Mouse (Mus musculus) heart, adult 18-20 months (tissue): ENCODE measurements around the gene Traf3ip3. TPM values are rescaled to one million over a fixed set of nuclear protein-coding genes. Genes with fewer than 3 reads are reported as not detected.

Experiments used
- DNase-seq, 2 experiments: peaks; one replicate each; pipeline ENCODE4 v3.0.0; 2021 to 2022; ENCODE audit warnings: mixed read lengths in 1 of 2
- total RNA-seq, 2 experiments: library from RNA; stranded (reverse); gene quantifications; 2 replicates each; pipeline ENCODE4 v1.2.3; 2021

Traf3ip3 gene
- total RNA-seq, 2 experiments from 2014 or later, result 1.3 to 4.7 TPM

- no peak for DNase-seq
Measured at GRCm38 (mm10) chr1:193159613-193160012, 41.9 kb downstream of the Traf3ip3 start.

- DNase-seq, result no peak
Measured at GRCm38 (mm10) chr1:193159163-193159562, 42.3 kb downstream of the Traf3ip3 start.

GRCm38 (mm10) chr1:193157111-193157492 lies 44.4 kb downstream of the Traf3ip3 start:
- no peak for DNase-seq

- DNase-seq, result peak in 1 of 2 experiments; percentile 18
Measured at GRCm38 (mm10) chr1:193156316-193157110, 45.0 kb downstream of the Traf3ip3 start.

- no peak for DNase-seq
Measured at GRCm38 (mm10) chr1:193153561-193153960, 47.9 kb downstream of the Traf3ip3 start.

GRCm38 (mm10) chr1:193152872-193153271 lies 48.6 kb downstream of the Traf3ip3 start, which contains the start of gene Irf6:
Irf6 (plus strand) TSS chr1:193153111.
- peak; percentile 53 to 71 for DNase-seq

GRCm38 (mm10) chr1:193151134-193151533 lies 50.4 kb downstream of the Traf3ip3 start:
- DNase-seq, result no peak

- no peak for DNase-seq
Measured at GRCm38 (mm10) chr1:193149231-193149630, 52.3 kb downstream of the Traf3ip3 start.

GRCm38 (mm10) chr1:193146416-193146815 lies 55.1 kb downstream of the Traf3ip3 start:
- no peak for DNase-seq

GRCm38 (mm10) chr1:193145101-193145500 lies 56.4 kb downstream of the Traf3ip3 start:
- no peak for DNase-seq

GRCm38 (mm10) chr1:193144516-193144915 lies 57.0 kb downstream of the Traf3ip3 start:
- no peak for DNase-seq

GRCm38 (mm10) chr1:193142517-193143062 lies 58.9 kb downstream of the Traf3ip3 start:
- DNase-seq, result no peak

GRCm38 (mm10) chr1:193141118-193141517 lies 60.4 kb downstream of the Traf3ip3 start:
- DNase-seq, result no peak

- no peak for DNase-seq
Measured at GRCm38 (mm10) chr1:193138669-193139068, 62.8 kb downstream of the Traf3ip3 start.

GRCm38 (mm10) chr1:193138087-193138486 lies 63.4 kb downstream of the Traf3ip3 start:
- DNase-seq, result no peak

- no peak for DNase-seq
Measured at GRCm38 (mm10) chr1:193133726-193134125, 67.8 kb downstream of the Traf3ip3 start.

GRCm38 (mm10) chr1:193132385-193132784 lies 69.1 kb downstream of the Traf3ip3 start:
- no peak for DNase-seq

- DNase-seq, result no peak
Measured at GRCm38 (mm10) chr1:193131311-193131948, 70.1 kb downstream of the Traf3ip3 start.

- no peak for DNase-seq
Measured at GRCm38 (mm10) chr1:193130839-193131238, 70.7 kb downstream of the Traf3ip3 start.

GRCm38 (mm10) chr1:193130456-193130825 lies 71.1 kb downstream of the Traf3ip3 start:
- DNase-seq, result no peak

GRCm38 (mm10) chr1:193129786-193130455 lies 71.6 kb downstream of the Traf3ip3 start, which contains the start of gene Diexf:
Diexf (minus strand) TSS chr1:193130272.
- DNase-seq, result peak; percentile 96 to 99

GRCm38 (mm10) chr1:193129321-193129720 lies 72.2 kb downstream of the Traf3ip3 start:
- no peak for DNase-seq

- no peak for DNase-seq
Measured at GRCm38 (mm10) chr1:193128055-193128454, 73.4 kb downstream of the Traf3ip3 start.
